Mouse (Mus musculus): ENCODE data around the gene Olfr1394.
"Not testable (repeated sequence)": the region's sequence is repeated elsewhere in the genome, so short reads cannot be mapped to it uniquely, and the experiment has no call there.

Olfr1394 gene

DNA sequence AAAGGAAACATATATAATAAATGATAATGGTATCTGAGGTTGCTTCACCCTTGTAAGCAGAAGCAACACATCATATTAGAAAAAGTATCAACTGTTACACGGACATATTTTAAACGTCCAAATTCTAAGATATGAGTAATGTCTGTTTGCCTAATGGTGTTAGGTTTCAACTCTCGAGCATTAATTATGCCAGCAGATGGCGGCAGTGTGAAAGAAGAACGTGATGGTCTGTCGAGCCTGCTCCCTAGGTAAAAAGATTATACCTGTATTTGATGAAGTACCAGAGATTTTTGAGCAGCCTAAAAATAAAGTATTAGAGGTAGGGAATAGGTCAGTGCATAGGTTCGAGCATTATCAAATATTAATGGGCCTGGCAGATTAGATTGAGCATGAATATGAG lies 35.6 kb downstream of the Olfr1394 start:
- DNase-seq (ENCODE audit: low read depth) = peak; percentile 82

DNA sequence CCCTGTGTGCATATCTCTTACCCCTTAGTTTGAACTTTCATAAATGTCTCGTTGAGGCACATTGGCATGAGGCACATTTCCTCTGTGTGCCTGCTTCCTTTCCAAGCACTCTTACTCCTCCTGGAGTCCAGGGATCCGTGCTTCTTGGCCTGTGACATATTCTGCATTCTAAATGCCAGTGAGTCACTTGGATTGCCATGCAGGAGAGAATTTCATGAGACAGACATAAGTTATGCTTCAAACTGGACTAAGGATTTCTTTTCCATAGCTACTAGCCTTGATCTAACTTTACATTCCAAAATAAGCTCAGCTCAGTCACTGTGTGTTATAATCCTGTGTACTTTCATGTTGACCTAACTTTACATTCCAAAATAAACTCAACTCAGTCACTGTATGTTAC lies 36.9 kb downstream of the Olfr1394 start:
- no peak for DNase-seq (ENCODE audit: low read depth)

GRCm38 (mm10) chr11:49194771-49195170 lies 40.6 kb downstream of the Olfr1394 start:
- DNase-seq (ENCODE audit: low read depth) = not testable (repeated sequence)

DNA sequence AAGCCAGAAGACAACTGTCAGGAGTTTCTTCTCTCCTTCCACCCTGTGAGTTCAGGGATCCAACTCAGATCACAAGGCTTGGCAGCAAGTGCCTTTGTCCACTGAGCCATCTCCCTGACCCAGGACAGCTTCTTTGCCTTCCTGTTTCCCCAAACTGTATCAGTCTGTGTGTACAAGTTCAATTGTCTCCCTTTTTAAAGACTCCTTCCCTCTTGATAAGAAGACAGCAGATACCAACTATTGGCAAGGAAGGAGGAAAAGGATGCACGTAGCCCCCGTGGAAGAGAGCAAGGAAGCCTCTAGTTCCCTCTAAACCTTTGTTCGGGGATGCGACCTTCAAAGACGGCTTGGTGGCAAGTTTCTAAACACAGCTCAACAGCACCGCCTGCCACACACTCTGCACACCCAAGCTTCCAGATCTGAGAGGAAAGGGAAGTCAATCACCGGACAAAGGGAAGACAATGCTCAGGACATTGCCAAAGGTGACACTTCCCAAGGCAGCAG lies 41.7 kb downstream of the Olfr1394 start:
- DNase-seq (ENCODE audit: low read depth) = peak; percentile 50

DNA sequence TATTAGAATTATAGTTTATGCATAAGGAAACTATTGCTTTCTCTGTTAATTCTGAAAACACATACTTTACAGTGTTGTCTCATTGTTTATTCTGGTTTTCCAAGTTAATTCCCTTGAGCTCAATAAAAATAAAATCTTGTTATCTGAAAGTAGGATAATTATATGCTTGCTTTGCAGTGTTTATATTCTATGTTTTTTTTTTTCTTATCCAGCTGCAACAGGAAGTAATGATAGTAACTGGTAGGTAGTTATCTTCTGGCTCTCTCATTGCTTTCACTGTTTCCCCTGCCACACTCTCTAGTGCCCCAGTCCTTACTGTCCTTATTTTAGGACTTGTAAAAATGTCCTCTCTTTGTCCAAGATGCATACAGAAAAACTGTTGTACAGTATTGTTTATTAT lies 46.5 kb downstream of the Olfr1394 start:
- no peak for DNase-seq (ENCODE audit: low read depth)

DNA sequence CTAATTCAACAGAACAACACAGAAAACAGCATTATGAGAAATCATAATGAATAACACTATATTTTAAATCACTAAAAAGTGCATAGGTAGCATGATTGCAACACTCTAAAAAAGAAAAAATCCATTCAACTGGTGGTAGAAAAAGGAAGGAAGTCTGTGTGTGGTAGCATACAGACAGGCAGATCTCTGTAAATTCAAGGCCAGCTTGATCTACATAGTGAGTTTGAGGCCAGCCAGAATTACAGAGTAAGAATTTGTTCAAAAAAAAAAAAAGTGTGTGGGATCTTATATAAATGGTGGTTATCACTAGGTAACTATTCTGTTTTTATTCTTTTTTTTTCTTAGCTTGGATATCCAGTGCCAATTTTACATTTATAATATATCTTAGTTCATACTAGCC lies 47.0 kb downstream of the Olfr1394 start:
- no peak for DNase-seq (ENCODE audit: low read depth)

GRCm38 (mm10) chr11:49202071-49202470 lies 47.9 kb downstream of the Olfr1394 start:
- DNase-seq (ENCODE audit: low read depth) = no peak

GRCm38 (mm10) chr11:49202523-49203061 lies 48.4 kb downstream of the Olfr1394 start:
- DNase-seq (ENCODE audit: low read depth) = peak; percentile 73

DNA sequence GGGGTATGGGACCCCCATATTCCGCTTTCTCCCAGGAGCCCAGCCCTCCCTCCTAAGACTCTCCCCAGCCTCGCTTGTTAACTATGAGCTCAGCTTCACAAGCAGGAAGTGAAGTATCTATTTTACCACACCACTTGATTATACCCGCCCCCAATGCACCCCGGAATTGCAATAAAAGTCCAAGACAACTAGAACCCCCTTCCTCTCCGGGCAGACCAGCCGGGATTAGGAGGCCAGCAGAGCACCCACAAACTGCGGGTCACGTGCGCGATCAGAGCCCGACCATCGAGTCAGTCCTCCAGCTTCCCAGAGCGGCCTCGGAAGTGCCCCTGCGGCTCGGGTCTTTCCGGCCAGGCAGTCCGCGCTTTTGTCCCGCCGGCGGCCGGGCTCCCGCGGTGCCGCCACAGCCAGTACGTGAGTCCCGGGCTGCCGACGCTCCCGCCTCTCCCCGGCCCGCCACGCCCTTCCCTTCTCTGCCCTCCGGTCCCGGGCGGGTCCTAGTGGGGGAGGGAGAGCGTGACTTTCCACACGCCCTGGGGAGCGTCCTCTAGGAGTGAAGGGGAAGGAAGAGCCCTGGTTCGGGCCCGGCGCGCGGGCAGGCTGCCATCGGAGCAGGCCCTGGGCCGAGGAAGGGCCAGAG lies 49.1 kb downstream of the Olfr1394 start, which contains the start of gene Zfp62:
Gene Zfp62, plus strand, starts transcription at position 164 of the 640 bp plus-strand sequence.
- peak; percentile 93 for DNase-seq (ENCODE audit: low read depth)

GRCm38 (mm10) chr11:49203771-49204497 lies 49.8 kb downstream of the Olfr1394 start:
- DNase-seq (ENCODE audit: low read depth) = peak; percentile 81

GRCm38 (mm10) chr11:49205080-49205590 lies 51.0 kb downstream of the Olfr1394 start:
- peak; percentile 31 for DNase-seq (ENCODE audit: low read depth)

- no peak for DNase-seq (ENCODE audit: low read depth)
Observed at GRCm38 (mm10) chr11:49207495-49207894, 53.3 kb downstream of the Olfr1394 start.
